Mouse (Mus musculus): Measurements from ENCODE around the gene Mrps23. TPM values are rescaled to one million over a fixed set of nuclear protein-coding genes. Genes with fewer than 3 reads are reported as not detected.

The Mrps23 gene
- polyA plus RNA-seq, 1 experiment from 2014 or later = 64.9 TPM

DNA sequence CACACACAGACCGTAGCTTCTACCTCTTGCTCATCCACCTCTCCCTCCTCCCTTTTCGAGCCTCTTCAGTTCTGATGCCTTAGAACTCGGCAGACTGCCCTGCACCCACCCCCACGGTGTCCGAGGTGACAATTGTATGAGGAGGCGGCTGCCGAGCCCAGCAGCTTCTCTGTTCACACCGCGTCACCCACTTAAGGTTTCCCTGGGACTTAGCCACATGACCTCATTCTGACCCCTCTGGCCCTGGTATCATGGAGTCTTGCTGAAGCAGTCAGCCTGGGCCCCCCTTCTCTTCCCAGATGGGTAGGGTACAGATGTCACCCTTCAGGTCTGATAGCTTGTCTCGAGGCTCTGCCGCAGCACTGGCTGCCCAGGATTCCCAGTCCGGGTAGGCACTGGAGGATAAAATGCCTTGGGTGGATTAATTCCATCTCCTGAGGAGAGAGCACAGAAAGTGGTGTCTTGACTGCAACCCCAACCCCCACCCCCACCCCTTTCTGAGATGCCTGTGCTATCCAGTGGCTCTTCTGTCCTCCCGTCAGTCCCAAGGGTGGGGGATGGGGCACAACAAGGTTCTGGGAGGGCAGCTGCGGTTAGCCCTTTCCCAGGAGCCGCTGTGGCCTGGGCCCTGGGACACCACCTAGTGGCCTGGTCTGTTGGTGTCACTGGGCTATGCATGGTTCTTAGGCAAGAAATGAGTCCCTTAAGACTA, 42.4 kb upstream of the Mrps23 start:
- 1% methylated on average over 13 of the region's 15 CpGs for WGBS
- Histone ChIP-seq H3K4me2 (ENCODE audit: low read length) (peak overlapping the region; percentile 90), H3K36me3 (ENCODE audit: control insufficient read depth, insufficient read depth) (no peaks in the 10 kb centered on the region), H3K4me3 (replicated peaks; ENCODE audit: low read length) (peak overlapping the region; percentile 49), H3K9ac (replicated peaks; ENCODE audit: low read depth, low read length) (peak overlapping the region; percentile 57), H3K4me1 (replicated peaks; ENCODE audit: control insufficient read depth, insufficient read depth, low read length) (peaks cover 29% of the 10 kb centered on the region), H3K27me3 (replicated peaks; ENCODE audit: control insufficient read depth, insufficient read depth, low read length) (no peaks in the 10 kb centered on the region), H3K9me3 (ENCODE audit: control insufficient read depth, low read length) (no peaks in the 10 kb centered on the region), H3K27ac (ENCODE audit: low read length) (peak overlapping the region; percentile 63)
- ATAC-seq = peak; percentile 68

DNA sequence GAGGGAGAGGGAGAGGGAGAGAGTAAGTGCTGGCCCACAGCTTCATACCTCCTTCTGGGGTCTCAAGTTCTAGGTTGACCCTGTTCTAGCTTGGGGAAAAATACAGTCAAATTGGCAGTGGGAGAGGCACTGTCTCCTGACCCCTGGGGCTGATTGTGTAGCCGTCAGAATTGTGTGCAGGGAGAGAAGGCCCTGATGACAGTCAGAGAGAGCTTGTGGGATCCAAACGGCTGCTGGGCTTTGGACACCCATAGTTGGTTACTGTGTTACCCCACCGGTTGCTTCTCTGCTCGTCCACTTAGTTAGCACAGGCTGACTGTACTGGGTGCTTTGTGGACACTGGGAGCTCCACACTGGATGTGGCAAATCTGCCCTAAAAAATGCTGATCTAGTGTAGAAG, 41.4 kb upstream of the Mrps23 start:
- no peak for ATAC-seq
- Histone ChIP-seq H3K4me1 (replicated peaks; ENCODE audit: control insufficient read depth, insufficient read depth, low read length) (peaks cover 29% of the 10 kb centered on the region), H3K4me3 (replicated peaks; ENCODE audit: low read length) (no peak overlapping the region), H3K36me3 (ENCODE audit: control insufficient read depth, insufficient read depth) (no peaks in the 10 kb centered on the region), H3K4me2 (ENCODE audit: low read length) (no peak overlapping the region), H3K9ac (replicated peaks; ENCODE audit: low read depth, low read length) (no peak overlapping the region), H3K9me3 (ENCODE audit: control insufficient read depth, low read length) (no peaks in the 10 kb centered on the region), H3K27ac (ENCODE audit: low read length) (no peak overlapping the region), H3K27me3 (replicated peaks; ENCODE audit: control insufficient read depth, insufficient read depth, low read length) (no peaks in the 10 kb centered on the region)
- WGBS = 51% methylated on average over 4 of the region's 4 CpGs

DNA sequence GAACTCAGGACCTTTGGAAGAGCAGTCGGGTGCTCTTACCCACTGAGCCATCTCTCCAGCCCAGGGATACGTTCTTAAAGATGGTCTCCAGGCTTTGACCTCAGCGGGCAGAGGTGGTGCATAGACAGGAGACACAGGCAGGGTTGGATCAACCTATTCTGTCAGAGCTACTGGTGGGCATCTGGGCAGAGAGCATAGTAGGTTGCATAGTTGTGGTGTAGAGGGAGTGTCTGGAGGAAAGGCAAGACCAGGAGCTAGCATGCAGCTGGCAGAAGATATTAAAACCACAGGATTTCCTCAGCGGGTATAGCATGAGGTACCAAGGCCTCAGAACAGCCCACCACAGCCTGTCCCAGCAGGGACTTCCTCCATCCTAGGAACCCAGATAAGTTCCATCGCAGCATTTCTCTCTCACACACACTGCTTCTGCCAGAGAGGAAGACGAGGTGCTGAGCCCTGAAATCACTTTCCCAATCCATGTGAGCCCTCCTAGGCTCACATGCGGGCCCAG, 39.9 kb upstream of the Mrps23 start:
- no peaks in the 10 kb centered on the region for H3K27me3 ChIP-seq (replicated peaks; ENCODE audit: control insufficient read depth, insufficient read depth, low read length)
- no peaks in the 10 kb centered on the region for H3K9me3 ChIP-seq (ENCODE audit: control insufficient read depth, low read length)
- no peak overlapping the region for H3K4me3 ChIP-seq (replicated peaks; ENCODE audit: low read length)
- H3K27ac ChIP-seq (ENCODE audit: low read length) = no peak overlapping the region
- no peak for ATAC-seq
- H3K4me1 ChIP-seq (replicated peaks; ENCODE audit: control insufficient read depth, insufficient read depth, low read length) = peaks cover 25% of the 10 kb centered on the region
- no peak overlapping the region for H3K4me2 ChIP-seq (ENCODE audit: low read length)
- H3K9ac ChIP-seq (replicated peaks; ENCODE audit: low read depth, low read length) = no peak overlapping the region
- 90% methylated on average over 7 of the region's 7 CpGs for WGBS
- H3K36me3 ChIP-seq (ENCODE audit: control insufficient read depth, insufficient read depth) = no peaks in the 10 kb centered on the region

DNA sequence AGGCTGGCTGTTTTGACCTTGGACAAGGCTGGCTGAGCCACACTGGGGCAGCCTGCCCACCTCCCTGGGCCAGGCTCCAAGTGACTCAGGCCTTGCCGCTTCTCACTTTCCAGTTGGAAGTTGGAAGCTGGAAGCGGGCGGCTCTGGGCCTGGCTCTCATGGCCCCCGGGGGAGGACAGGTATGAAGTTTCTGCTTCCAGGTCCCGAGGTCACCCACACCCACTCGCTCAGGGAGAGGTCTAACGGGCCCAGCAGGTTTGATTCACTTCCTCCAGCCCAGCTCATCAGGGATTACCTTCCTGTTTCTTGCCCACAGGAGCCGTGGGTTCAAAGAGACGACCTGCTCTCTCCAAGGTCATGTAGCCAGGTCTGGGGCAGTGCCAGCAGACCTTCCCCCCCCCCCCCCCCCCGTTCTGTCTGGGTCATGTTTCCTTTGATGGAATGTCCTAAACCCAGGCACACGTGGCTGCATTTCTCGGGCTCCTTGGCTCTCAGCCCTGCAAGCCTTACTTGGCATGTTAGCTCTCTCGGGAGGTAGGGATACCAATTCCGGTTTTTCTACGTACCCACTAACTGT, 39.3 kb upstream of the Mrps23 start:
- Histone ChIP-seq H3K9ac (replicated peaks; ENCODE audit: low read depth, low read length) (no peak overlapping the region), H3K4me2 (ENCODE audit: low read length) (no peak overlapping the region), H3K4me3 (replicated peaks; ENCODE audit: low read length) (no peak overlapping the region), H3K4me1 (replicated peaks; ENCODE audit: control insufficient read depth, insufficient read depth, low read length) (peaks cover 25% of the 10 kb centered on the region), H3K27me3 (replicated peaks; ENCODE audit: control insufficient read depth, insufficient read depth, low read length) (no peaks in the 10 kb centered on the region), H3K27ac (ENCODE audit: low read length) (no peak overlapping the region), H3K9me3 (ENCODE audit: control insufficient read depth, low read length) (no peaks in the 10 kb centered on the region), H3K36me3 (ENCODE audit: control insufficient read depth, insufficient read depth) (no peaks in the 10 kb centered on the region)
- no peak for ATAC-seq
- 42% methylated on average over 15 of the region's 15 CpGs for WGBS

DNA sequence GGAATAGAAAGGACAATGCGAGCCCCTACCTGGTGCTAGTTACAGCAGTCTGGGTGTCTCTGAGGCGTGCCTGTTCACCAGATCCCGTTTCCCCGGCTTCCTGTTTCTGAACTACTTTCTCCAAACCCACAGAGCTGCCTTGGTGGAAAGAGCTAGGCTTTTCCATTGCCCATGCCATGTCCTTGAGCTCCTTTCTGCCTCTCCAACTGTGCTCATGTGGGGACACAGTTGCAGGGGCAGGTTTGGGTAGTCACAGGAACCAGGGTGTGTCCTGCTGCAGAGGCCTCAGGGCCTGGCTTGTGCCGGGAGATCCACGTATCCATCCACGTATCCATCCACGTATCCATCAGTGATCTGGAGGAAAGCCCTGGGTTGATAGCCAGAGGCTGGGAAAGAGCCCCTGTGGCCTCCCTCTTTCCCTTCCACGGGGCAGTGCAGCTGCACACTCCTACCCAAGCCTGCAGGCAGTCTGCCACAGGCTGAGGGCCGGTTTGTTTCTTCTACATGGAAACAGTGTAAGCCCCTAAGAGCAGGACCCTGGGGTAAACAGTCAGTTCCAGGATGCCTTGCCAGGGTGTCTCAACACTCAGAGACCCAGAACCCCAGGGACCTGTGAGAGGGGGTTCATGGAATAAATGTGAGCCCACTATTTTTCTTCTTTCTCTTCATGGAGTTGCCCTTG, 38.4 kb upstream of the Mrps23 start:
- Histone ChIP-seq H3K9ac (replicated peaks; ENCODE audit: low read depth, low read length) (no peak overlapping the region), H3K27ac (ENCODE audit: low read length) (no peak overlapping the region), H3K4me3 (replicated peaks; ENCODE audit: low read length) (no peak overlapping the region), H3K36me3 (ENCODE audit: control insufficient read depth, insufficient read depth) (no peaks in the 10 kb centered on the region), H3K27me3 (replicated peaks; ENCODE audit: control insufficient read depth, insufficient read depth, low read length) (no peaks in the 10 kb centered on the region), H3K9me3 (ENCODE audit: control insufficient read depth, low read length) (no peaks in the 10 kb centered on the region), H3K4me1 (replicated peaks; ENCODE audit: control insufficient read depth, insufficient read depth, low read length) (peaks cover 21% of the 10 kb centered on the region), H3K4me2 (ENCODE audit: low read length) (no peak overlapping the region)
- ATAC-seq = no peak
- 65% methylated on average over 10 of the region's 10 CpGs for WGBS

DNA sequence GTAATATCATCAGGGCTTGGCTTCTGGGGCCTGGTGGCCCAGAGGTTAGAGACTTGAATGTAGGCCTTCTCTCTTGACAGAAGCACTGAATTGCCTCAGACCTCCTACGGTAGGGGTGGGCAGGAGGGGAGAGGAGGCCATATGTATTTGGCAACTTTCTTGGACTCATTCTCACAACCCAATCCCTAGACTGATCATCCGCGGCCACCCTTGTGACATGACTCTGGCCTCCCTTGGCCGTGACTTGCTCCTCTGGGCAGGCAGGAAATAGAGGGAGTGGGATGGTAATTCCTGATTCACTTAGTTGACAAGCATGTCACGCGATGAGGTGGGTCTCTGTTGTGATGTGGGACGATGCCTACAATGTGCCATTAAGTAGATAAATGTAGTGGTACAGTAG, 37.7 kb upstream of the Mrps23 start:
- Histone ChIP-seq H3K4me1 (replicated peaks; ENCODE audit: control insufficient read depth, insufficient read depth, low read length) (peaks cover 16% of the 10 kb centered on the region), H3K27me3 (replicated peaks; ENCODE audit: control insufficient read depth, insufficient read depth, low read length) (no peaks in the 10 kb centered on the region), H3K4me2 (ENCODE audit: low read length) (no peak overlapping the region), H3K36me3 (ENCODE audit: control insufficient read depth, insufficient read depth) (no peaks in the 10 kb centered on the region), H3K9ac (replicated peaks; ENCODE audit: low read depth, low read length) (no peak overlapping the region), H3K27ac (ENCODE audit: low read length) (no peak overlapping the region), H3K9me3 (ENCODE audit: control insufficient read depth, low read length) (no peaks in the 10 kb centered on the region), H3K4me3 (replicated peaks; ENCODE audit: low read length) (no peak overlapping the region)
- no peak for ATAC-seq
- WGBS = 91% methylated on average over 7 of the region's 7 CpGs

DNA sequence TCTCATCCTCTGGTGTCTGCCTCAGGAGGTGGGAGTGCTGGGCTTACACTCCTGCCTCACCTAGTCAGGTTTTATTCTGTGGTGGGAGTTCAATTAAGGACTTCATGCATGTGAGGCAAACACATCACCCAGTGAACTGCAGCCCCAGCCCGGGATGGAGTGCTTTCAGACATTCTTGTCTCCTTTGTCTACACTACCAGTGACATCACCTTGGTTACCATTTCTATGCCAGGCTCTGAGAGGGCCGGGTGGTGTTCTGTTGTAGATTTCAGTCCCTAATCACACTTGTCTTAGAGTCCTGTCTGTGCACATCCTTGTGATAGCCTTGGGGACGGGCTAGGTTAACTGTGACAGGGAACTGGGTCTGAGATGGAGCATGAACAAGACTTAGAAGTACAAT, 35.6 kb upstream of the Mrps23 start:
- Histone ChIP-seq H3K27ac (ENCODE audit: low read length) (no peak overlapping the region), H3K4me3 (replicated peaks; ENCODE audit: low read length) (no peak overlapping the region), H3K4me1 (replicated peaks; ENCODE audit: control insufficient read depth, insufficient read depth, low read length) (peaks cover 21% of the 10 kb centered on the region), H3K9me3 (ENCODE audit: control insufficient read depth, low read length) (no peaks in the 10 kb centered on the region), H3K36me3 (ENCODE audit: control insufficient read depth, insufficient read depth) (no peaks in the 10 kb centered on the region), H3K4me2 (ENCODE audit: low read length) (no peak overlapping the region), H3K9ac (replicated peaks; ENCODE audit: low read depth, low read length) (no peak overlapping the region), H3K27me3 (replicated peaks; ENCODE audit: control insufficient read depth, insufficient read depth, low read length) (no peaks in the 10 kb centered on the region)
- no peak for ATAC-seq
- WGBS = 11% methylated on average over 3 of the region's 3 CpGs

DNA sequence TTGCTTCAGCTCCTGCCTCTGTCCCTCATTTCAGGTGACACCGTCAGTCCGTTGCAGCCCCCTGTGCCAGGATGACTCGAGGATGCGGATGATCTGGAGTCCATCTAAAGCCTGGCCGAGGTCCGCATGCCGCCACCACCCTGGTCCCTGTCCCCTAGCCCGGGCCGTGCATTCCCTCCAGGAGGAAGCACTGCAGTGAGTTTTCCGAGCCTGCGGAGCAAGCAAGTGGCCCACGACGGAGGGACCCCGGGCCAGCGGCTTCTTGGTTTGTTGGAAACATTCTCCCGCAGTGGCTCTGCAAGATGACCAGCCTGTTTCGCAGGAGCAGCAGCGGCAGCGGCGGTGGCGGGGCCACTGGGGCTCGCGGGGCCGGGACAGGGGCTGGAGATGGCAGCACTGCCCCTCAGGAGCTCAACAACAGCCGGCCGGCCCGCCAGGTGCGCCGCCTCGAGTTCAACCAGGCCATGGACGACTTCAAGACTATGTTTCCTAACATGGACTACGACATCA, 34.6 kb upstream of the Mrps23 start:
- no peak for ATAC-seq
- Histone ChIP-seq H3K36me3 (ENCODE audit: control insufficient read depth, insufficient read depth) (no peaks in the 10 kb centered on the region), H3K4me3 (replicated peaks; ENCODE audit: low read length) (no peak overlapping the region), H3K4me2 (ENCODE audit: low read length) (no peak overlapping the region), H3K4me1 (replicated peaks; ENCODE audit: control insufficient read depth, insufficient read depth, low read length) (peaks cover 20% of the 10 kb centered on the region), H3K9me3 (ENCODE audit: control insufficient read depth, low read length) (no peaks in the 10 kb centered on the region), H3K27ac (ENCODE audit: low read length) (no peak overlapping the region), H3K27me3 (replicated peaks; ENCODE audit: control insufficient read depth, insufficient read depth, low read length) (no peaks in the 10 kb centered on the region), H3K9ac (replicated peaks; ENCODE audit: low read depth, low read length) (no peak overlapping the region)
- WGBS = 30% methylated on average over 32 of the region's 32 CpGs

DNA sequence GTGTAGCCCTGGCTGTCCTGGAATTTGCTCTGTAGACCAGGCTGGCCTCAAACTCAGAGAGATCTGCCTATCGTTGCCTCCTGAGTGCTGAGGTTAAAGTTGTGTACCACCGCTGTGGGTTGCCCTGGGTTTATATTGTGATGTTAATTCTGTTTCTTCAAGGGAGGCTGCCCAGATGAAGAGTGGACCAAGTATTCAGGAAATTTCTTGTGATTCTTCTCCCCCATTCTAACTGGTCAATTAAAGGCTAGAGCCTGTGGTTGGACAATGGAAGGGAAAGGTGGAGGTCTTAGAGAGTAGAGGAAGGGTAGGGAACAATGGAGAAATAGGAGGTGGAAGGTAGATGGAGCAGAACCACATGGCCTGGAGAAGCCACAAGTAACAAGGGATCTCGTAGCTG, 33.6 kb upstream of the Mrps23 start:
- Histone ChIP-seq H3K9ac (replicated peaks; ENCODE audit: low read depth, low read length) (no peak overlapping the region), H3K4me1 (replicated peaks; ENCODE audit: control insufficient read depth, insufficient read depth, low read length) (peaks cover 15% of the 10 kb centered on the region), H3K27ac (ENCODE audit: low read length) (no peak overlapping the region), H3K4me3 (replicated peaks; ENCODE audit: low read length) (no peak overlapping the region), H3K4me2 (ENCODE audit: low read length) (no peak overlapping the region), H3K9me3 (ENCODE audit: control insufficient read depth, low read length) (no peaks in the 10 kb centered on the region), H3K27me3 (replicated peaks; ENCODE audit: control insufficient read depth, insufficient read depth, low read length) (no peaks in the 10 kb centered on the region), H3K36me3 (ENCODE audit: control insufficient read depth, insufficient read depth) (no peaks in the 10 kb centered on the region)
- ATAC-seq = no peak
- 43% methylated on average over 3 of the region's 3 CpGs for WGBS

Data from forebrain, embryonic 16.5 days (tissue).